Mouse (Mus musculus) liver, adult 2 months (tissue): ENCODE data around the gene Lrrc7.

Source experiments
- CTCF ChIP-seq: fragments of 200-500 bp; IDR thresholded peaks from 2 replicates; pipeline ENCODE4 v1.5.1; 2011; ENCODE audit warnings: low read depth, low read length, control low read depth
- POLR2A ChIP-seq: fragments of 200-500 bp; IDR thresholded peaks from 2 replicates; pipeline ENCODE4 v1.6.1; 2011; ENCODE audit warnings: low read length, control low read depth; ENCODE audit not compliant: insufficient read depth; ENCODE audit errors: extremely low read depth

DNA sequence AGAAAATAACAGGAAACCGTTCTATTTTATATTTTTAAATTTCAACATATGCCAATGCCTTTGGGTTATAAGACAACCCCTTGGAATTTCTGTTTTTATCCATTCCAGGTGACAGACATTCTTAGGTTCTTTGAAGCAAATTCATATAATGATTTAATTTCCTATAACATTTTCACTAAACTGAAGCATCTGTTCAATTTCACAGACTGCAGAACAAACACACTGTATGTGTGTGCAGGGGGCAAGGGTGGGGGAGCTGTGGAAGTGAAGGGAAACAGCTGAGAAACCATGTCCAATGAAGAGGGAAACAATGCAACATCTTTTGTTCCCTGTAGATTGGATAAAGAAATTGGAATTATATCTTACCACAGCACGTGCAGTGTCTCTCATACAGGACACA is 29.2 kb downstream of the Lrrc7 start:
- no peak for TF ChIP-seq POLR2A
- no peak for TF ChIP-seq CTCF
